Mouse (Mus musculus): Measurements from ENCODE around the gene Cyp2a12.
"Not testable (repeated sequence)": the region's sequence is repeated elsewhere in the genome, so short reads cannot be mapped to it uniquely, and the experiment has no call there.

The Cyp2a12 gene

GRCm38 (mm10) chr7:27028789-27029188, at the start of gene Cyp2a12:
TSS of gene Cyp2a12 (plus strand) at chr7:27029081.
- DNase-seq (ENCODE audit: low spot score in 2 of 2), result no peak

DNA sequence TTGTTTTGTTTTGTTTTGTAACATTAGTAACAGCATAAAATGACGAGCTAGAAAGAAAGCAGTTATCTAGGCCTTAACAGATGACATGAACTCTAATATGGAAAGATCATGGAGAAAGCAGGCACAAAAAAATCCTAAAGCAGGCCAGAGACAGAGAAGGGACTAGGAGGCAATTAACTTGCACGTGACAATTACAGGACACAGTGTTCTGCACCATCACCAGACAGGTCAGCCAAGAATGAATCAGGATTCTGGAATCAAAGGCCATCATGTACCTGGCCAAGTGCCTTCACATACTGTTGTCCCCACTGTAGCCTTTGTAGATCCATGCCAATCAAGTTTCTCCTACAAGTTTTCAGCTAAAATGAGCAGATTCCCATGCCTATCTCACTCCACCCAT, 47.4 kb upstream of the Cyp2a12 start:
- not testable (repeated sequence) for DNase-seq (ENCODE audit: low spot score in 2 of 2)

DNA sequence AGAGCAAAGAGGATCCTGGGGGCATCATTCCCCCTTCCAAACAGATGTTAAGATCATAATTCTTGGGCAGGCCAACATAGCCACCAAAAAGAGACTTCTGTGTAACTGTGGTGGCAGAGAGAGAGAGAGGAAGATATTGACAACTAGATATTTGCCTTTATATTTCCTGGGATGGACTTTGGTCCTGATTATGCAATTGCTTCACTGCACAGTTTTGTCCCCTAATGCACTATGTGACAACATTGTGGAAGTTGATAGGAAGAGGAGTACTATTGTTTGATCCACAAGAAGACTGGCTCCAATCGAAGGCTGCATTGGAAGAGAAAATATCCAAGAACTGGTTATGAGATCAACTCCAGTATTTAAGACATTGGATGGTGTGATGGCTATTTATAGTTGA, 46.9 kb upstream of the Cyp2a12 start:
- DNase-seq (ENCODE audit: low spot score in 2 of 2), result not testable (repeated sequence)

GRCm38 (mm10) chr7:26982551-26982950, 46.3 kb upstream of the Cyp2a12 start:
- DNase-seq (ENCODE audit: low spot score in 2 of 2), result no peak

- DNase-seq (ENCODE audit: low spot score in 2 of 2), result not testable (repeated sequence)
These were observed 45.7 kb upstream of the Cyp2a12 start for GRCm38 (mm10) chr7:26983151-26983550.

- not testable (repeated sequence) for DNase-seq (ENCODE audit: low spot score in 2 of 2)
These were observed 2.3 kb upstream of the Cyp2a12 start for GRCm38 (mm10) chr7:27026581-27026980.

DNA sequence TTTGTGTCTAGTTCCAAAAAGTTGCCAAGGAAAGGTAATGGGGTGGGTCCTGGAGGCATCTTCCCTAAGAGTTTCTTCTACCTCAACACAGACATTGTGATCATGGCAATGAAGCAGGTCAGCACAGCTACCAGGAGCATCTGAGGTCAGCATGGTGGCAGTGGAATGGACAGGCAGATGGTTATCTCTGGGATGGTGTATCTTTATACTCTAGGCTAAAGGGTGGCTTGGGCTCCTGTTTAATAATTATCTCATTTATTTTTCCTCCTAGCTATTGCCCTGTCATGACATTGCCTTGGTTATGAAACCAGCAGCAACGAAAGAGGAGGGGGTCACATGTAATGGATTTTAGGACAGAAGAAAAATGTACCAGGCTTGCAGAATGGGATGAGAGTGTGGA, 20.0 kb downstream of the Cyp2a12 start:
- DNase-seq (ENCODE audit: low spot score in 2 of 2), result not testable (repeated sequence)

GRCm38 (mm10) chr7:27059333-27059732, 30.5 kb downstream of the Cyp2a12 start:
- not testable (repeated sequence) for DNase-seq (ENCODE audit: low spot score in 2 of 2)

GRCm38 (mm10) chr7:27059896-27060295, 31.0 kb downstream of the Cyp2a12 start:
- DNase-seq (ENCODE audit: low spot score in 2 of 2), result not testable (repeated sequence)

- no peak for DNase-seq (ENCODE audit: low spot score in 2 of 2)
These were observed 49.8 kb downstream of the Cyp2a12 start for GRCm38 (mm10) chr7:27078641-27079040.

- DNase-seq (ENCODE audit: low spot score in 2 of 2), result no peak
These were observed 52.7 kb downstream of the Cyp2a12 start for GRCm38 (mm10) chr7:27081625-27082024.

All from heart, adult 9 months (tissue).